Mouse (Mus musculus): Measurements from ENCODE around the gene Grip1. TPM values are rescaled to one million over a fixed set of nuclear protein-coding genes. Genes with fewer than 3 reads are reported as not detected.

Gene Grip1
- polyA plus RNA-seq, 1 experiment from 2014 or later = 7.9 TPM

DNA sequence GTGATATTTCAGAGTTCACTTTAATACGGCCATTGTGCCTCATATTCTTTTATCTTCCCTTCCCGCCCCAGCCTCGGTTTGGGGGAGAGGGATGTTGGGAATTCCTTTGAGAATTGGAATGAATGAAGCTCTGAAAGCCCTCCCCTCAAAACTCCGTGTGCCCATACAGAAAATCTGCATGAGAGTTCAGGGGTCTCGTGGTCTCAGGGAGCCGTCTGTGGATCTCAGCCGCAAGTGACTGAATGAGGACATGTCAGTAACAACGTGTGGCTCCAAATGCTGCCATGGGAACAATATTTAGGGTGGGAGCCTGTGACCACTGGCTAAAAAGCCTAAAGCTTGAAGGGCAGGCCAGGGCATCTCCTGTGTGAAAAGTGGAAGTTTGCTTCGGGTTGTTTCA lies 91.1 kb downstream of the Grip1 start:
- Histone ChIP-seq H3K4me3 (0 out of 2 replicates have a peak overlapping the region, but pooled peaks have one; percentile 16), H3K36me3 (0 out of 2 replicates have a peak, but pooled peaks cover 13% of the 10 kb centered on the region), H3K9me3 (0 out of 2 replicates have a peak, but pooled peaks cover 3% of the 10 kb centered on the region), H3K27ac (peak overlapping the region; percentile 64; the same call in 1 of the 2 replicates), H3K4me1 (replicated peaks) (peaks cover 17% of the 10 kb centered on the region), H3K27me3 (ENCODE audit: insufficient read depth, poor library complexity, severe bottlenecking) (no peaks in the 10 kb centered on the region)
- DNase-seq (ENCODE audit: low spot score) = peak; percentile 49
- 30% methylated on average over 9 of the region's 9 CpGs for WGBS

- no peaks in the 10 kb centered on the region for H3K36me3 ChIP-seq
Observed at GRCm38 (mm10) chr10:119547875-119548274, 94.2 kb downstream of the Grip1 start.

DNA sequence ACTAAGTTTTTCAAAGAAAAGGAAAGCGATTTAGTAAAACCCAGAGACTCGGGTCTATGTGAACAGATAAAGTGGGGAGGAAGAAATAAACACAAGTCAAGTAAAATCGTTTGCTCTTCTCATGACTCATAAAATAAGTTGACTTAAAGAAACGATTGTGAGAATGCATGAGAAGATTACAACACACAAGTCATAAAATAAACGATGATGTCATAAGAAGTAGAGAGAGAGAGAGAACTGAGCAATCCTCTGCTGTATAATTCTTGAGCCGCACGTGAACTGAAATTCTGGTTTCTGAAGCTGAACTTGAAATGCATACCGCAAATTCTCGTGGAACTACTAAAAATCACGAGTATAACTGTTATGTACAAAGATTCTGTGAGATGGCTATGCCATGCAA lies 95.1 kb downstream of the Grip1 start:
- Histone ChIP-seq H3K9me3 (no peaks in the 10 kb centered on the region), H3K36me3 (no peaks in the 10 kb centered on the region), H3K4me3 (no peak overlapping the region), H3K4me1 (replicated peaks) (peaks cover 15% of the 10 kb centered on the region), H3K27me3 (ENCODE audit: insufficient read depth, poor library complexity, severe bottlenecking) (no peaks in the 10 kb centered on the region), H3K27ac (no peak overlapping the region)
- WGBS = 92% methylated on average over 10 of the region's 10 CpGs
- no peak for DNase-seq (ENCODE audit: low spot score)

More at GRCm38 (mm10) chr10:119547875-119548274, 94.2 kb downstream of the Grip1 start:
- DNase-seq (ENCODE audit: low spot score) = no peak
- WGBS = 81% methylated on average over 5 of the region's 5 CpGs
- H3K4me3 ChIP-seq = no peak overlapping the region
- H3K27ac ChIP-seq = no peak overlapping the region
- no peaks in the 10 kb centered on the region for H3K27me3 ChIP-seq (ENCODE audit: insufficient read depth, poor library complexity, severe bottlenecking)
- H3K4me1 ChIP-seq (replicated peaks) = peaks cover 17% of the 10 kb centered on the region
- H3K9me3 ChIP-seq = no peaks in the 10 kb centered on the region

- Histone ChIP-seq H3K4me1 (replicated peaks) (peaks cover under 1% of the 10 kb centered on the region; the same call in 1 of the 2 replicates), H3K36me3 (no peaks in the 10 kb centered on the region), H3K9me3 (no peaks in the 10 kb centered on the region), H3K27ac (no peak overlapping the region), H3K4me3 (no peak overlapping the region), H3K27me3 (ENCODE audit: insufficient read depth, poor library complexity, severe bottlenecking) (no peaks in the 10 kb centered on the region)
- no peak for DNase-seq (ENCODE audit: low spot score)
- 90% methylated on average over 6 of the region's 6 CpGs for WGBS
Observed at GRCm38 (mm10) chr10:119550630-119551029, 97.0 kb downstream of the Grip1 start.

GRCm38 (mm10) chr10:119556346-119556745 lies 102.7 kb downstream of the Grip1 start:
- H3K27me3 ChIP-seq (ENCODE audit: insufficient read depth, poor library complexity, severe bottlenecking) = no peaks in the 10 kb centered on the region
- no peaks in the 10 kb centered on the region for H3K9me3 ChIP-seq
- H3K4me3 ChIP-seq = no peak overlapping the region
- H3K36me3 ChIP-seq = no peaks in the 10 kb centered on the region
- 82% methylated on average over 7 of the region's 7 CpGs for WGBS
- no peak overlapping the region for H3K27ac ChIP-seq
- no peak for DNase-seq (ENCODE audit: low spot score)
- no peaks in the 10 kb centered on the region for H3K4me1 ChIP-seq (replicated peaks)

- Histone ChIP-seq H3K4me3 (no peak overlapping the region), H3K27ac (no peak overlapping the region), H3K36me3 (no peaks in the 10 kb centered on the region), H3K4me1 (replicated peaks) (no peaks in the 10 kb centered on the region), H3K27me3 (ENCODE audit: insufficient read depth, poor library complexity, severe bottlenecking) (no peaks in the 10 kb centered on the region), H3K9me3 (no peaks in the 10 kb centered on the region)
- 85% methylated on average over 7 of the region's 7 CpGs for WGBS
- DNase-seq (ENCODE audit: low spot score) = no peak
Observed at GRCm38 (mm10) chr10:119558432-119558831, 104.8 kb downstream of the Grip1 start.

DNA sequence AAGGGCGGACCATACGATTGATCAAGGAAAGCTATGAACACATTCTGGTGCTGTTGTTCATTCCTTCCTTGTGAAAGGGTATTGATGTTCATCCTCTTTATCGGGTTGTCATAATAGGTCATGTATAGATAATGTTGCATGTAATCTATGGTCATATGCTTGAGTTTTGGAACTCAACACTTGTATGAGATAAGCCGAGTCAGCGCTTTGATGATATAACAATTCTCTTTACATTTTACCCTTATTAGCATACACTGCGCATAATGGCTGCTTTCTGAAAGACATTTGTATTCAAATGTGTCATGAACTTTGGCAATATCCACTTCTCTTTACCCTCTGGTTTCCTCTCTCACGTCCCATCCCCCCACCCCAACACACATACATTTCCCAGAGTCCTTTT lies 111.2 kb downstream of the Grip1 start:
- WGBS = 95% methylated on average over 7 of the region's 7 CpGs
- Histone ChIP-seq H3K9me3 (no peaks in the 10 kb centered on the region), H3K27me3 (ENCODE audit: insufficient read depth, poor library complexity, severe bottlenecking) (no peaks in the 10 kb centered on the region), H3K36me3 (no peaks in the 10 kb centered on the region), H3K4me1 (replicated peaks) (no peaks in the 10 kb centered on the region), H3K4me3 (no peak overlapping the region), H3K27ac (no peak overlapping the region)
- no peak for DNase-seq (ENCODE audit: low spot score)

- H3K9me3 ChIP-seq = no peaks in the 10 kb centered on the region
- no peak for DNase-seq (ENCODE audit: low spot score)
- no peak overlapping the region for H3K27ac ChIP-seq
- H3K4me3 ChIP-seq = no peak overlapping the region
- H3K27me3 ChIP-seq (ENCODE audit: insufficient read depth, poor library complexity, severe bottlenecking) = no peaks in the 10 kb centered on the region
- H3K4me1 ChIP-seq (replicated peaks) = no peaks in the 10 kb centered on the region
- 92% methylated on average over 9 of the region's 9 CpGs for WGBS
- H3K36me3 ChIP-seq = no peaks in the 10 kb centered on the region
Observed at GRCm38 (mm10) chr10:119573134-119573533, 119.5 kb downstream of the Grip1 start.

GRCm38 (mm10) chr10:119575780-119576179 lies 122.2 kb downstream of the Grip1 start:
- no peaks in the 10 kb centered on the region for H3K9me3 ChIP-seq
- no peak for DNase-seq (ENCODE audit: low spot score)
- 80% methylated on average over 1 of the region's 1 CpGs for WGBS
- H3K27ac ChIP-seq = no peak overlapping the region
- no peaks in the 10 kb centered on the region for H3K27me3 ChIP-seq (ENCODE audit: insufficient read depth, poor library complexity, severe bottlenecking)
- H3K4me1 ChIP-seq (replicated peaks) = no peaks in the 10 kb centered on the region
- H3K4me3 ChIP-seq = no peak overlapping the region
- H3K36me3 ChIP-seq = no peaks in the 10 kb centered on the region

- no peaks in the 10 kb centered on the region for H3K9me3 ChIP-seq
- no peak overlapping the region for H3K4me3 ChIP-seq
- no peak for DNase-seq (ENCODE audit: low spot score)
- no peak overlapping the region for H3K27ac ChIP-seq
- no peaks in the 10 kb centered on the region for H3K27me3 ChIP-seq (ENCODE audit: insufficient read depth, poor library complexity, severe bottlenecking)
- no peaks in the 10 kb centered on the region for H3K36me3 ChIP-seq
- peaks cover 5% of the 10 kb centered on the region; the same call in 1 of the 2 replicates for H3K4me1 ChIP-seq (replicated peaks)
- 85% methylated on average over 4 of the region's 4 CpGs for WGBS
Observed at GRCm38 (mm10) chr10:119580024-119580423, 126.4 kb downstream of the Grip1 start.

- Histone ChIP-seq H3K27me3 (ENCODE audit: insufficient read depth, poor library complexity, severe bottlenecking) (no peaks in the 10 kb centered on the region), H3K27ac (no peak overlapping the region), H3K4me3 (no peak overlapping the region), H3K4me1 (replicated peaks) (peaks cover 8% of the 10 kb centered on the region; the same call in 1 of the 2 replicates), H3K36me3 (no peaks in the 10 kb centered on the region), H3K9me3 (no peaks in the 10 kb centered on the region)
- no peak for DNase-seq (ENCODE audit: low spot score)
- WGBS = 82% methylated on average over 6 of the region's 6 CpGs
Observed at GRCm38 (mm10) chr10:119584666-119585065, 131.0 kb downstream of the Grip1 start.

GRCm38 (mm10) chr10:119586976-119587375 lies 133.3 kb downstream of the Grip1 start:
- peaks cover 8% of the 10 kb centered on the region; the same call in 1 of the 2 replicates for H3K4me1 ChIP-seq (replicated peaks)
- H3K27me3 ChIP-seq (ENCODE audit: insufficient read depth, poor library complexity, severe bottlenecking) = no peaks in the 10 kb centered on the region
- 80% methylated on average over 3 of the region's 3 CpGs for WGBS
- H3K9me3 ChIP-seq = no peaks in the 10 kb centered on the region
- no peaks in the 10 kb centered on the region for H3K36me3 ChIP-seq
- no peak overlapping the region for H3K27ac ChIP-seq
- no peak overlapping the region for H3K4me3 ChIP-seq
- no peak for DNase-seq (ENCODE audit: low spot score)

- Histone ChIP-seq H3K27ac (no peak overlapping the region), H3K27me3 (ENCODE audit: insufficient read depth, poor library complexity, severe bottlenecking) (no peaks in the 10 kb centered on the region), H3K4me1 (replicated peaks) (0 out of 2 replicates have a peak, but pooled peaks cover 3% of the 10 kb centered on the region), H3K36me3 (no peaks in the 10 kb centered on the region), H3K9me3 (no peaks in the 10 kb centered on the region), H3K4me3 (no peak overlapping the region)
- WGBS = 76% methylated on average over 5 of the region's 5 CpGs
- no peak for DNase-seq (ENCODE audit: low spot score)
Observed at GRCm38 (mm10) chr10:119596822-119597221, 143.2 kb downstream of the Grip1 start.

DNA sequence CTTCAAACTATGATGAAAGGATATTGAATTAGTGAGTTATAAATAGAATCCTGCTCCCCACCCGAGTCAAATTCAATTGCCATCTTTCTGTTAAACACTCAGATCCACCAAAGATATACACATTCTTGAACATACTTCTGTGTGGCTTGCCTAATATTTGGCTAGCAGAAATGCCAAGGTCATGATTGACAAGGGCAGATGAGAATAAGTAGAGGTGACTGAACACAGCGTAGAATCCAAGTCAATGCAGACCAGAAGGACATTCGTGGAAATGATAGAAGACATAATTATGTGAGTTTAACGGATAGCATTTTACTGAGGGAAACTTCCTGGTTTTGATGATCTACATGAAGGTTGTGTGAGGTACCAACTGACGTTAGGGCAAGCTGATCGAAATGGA lies 153.9 kb downstream of the Grip1 start:
- WGBS = 92% methylated on average over 6 of the region's 6 CpGs
- H3K36me3 ChIP-seq = no peaks in the 10 kb centered on the region
- H3K27ac ChIP-seq = no peak overlapping the region
- H3K9me3 ChIP-seq = no peaks in the 10 kb centered on the region
- no peak overlapping the region for H3K4me3 ChIP-seq
- no peak for DNase-seq (ENCODE audit: low spot score)
- H3K27me3 ChIP-seq (ENCODE audit: insufficient read depth, poor library complexity, severe bottlenecking) = no peaks in the 10 kb centered on the region
- 0 out of 2 replicates have a peak, but pooled peaks cover 2% of the 10 kb centered on the region for H3K4me1 ChIP-seq (replicated peaks)

All from hindbrain, embryonic 10.5 days (tissue).